Mouse (Mus musculus) cerebral cortex, adult 2 months (tissue): ENCODE data around the gene Prc1.

Experiments used
- WGBS: fragments of 180-500 bp; shearing (Covaris S2); methylation state at CpG from one replicate; pipeline ENCODE4 v1.1.7; 2018; 5-methylcytosine and 5-hydroxymethylcytosine counted together

Prc1 gene

GRCm38 (mm10) chr7:80285725-80286124 lies 8.5 kb upstream of the Prc1 start:
- 92% methylated on average over 6 of the region's 6 CpGs for WGBS

- WGBS: 92% methylated on average over 10 of the region's 10 CpGs
Measured at GRCm38 (mm10) chr7:80287736-80288135, 6.5 kb upstream of the Prc1 start.

- 6% methylated on average over 37 of the region's 37 CpGs for WGBS
Measured at GRCm38 (mm10) chr7:80294764-80295648, 756 bp downstream of the Prc1 start.

- WGBS: 94% methylated on average over 6 of the region's 6 CpGs
Measured at GRCm38 (mm10) chr7:80296462-80296861, 2.2 kb downstream of the Prc1 start.

GRCm38 (mm10) chr7:80297041-80297440 lies 2.8 kb downstream of the Prc1 start:
- WGBS: 76% methylated on average over 3 of the region's 3 CpGs

- 92% methylated on average over 4 of the region's 4 CpGs for WGBS
Measured at GRCm38 (mm10) chr7:80298754-80299153, 4.5 kb downstream of the Prc1 start.

- WGBS: 79% methylated on average over 3 of the region's 3 CpGs
Measured at GRCm38 (mm10) chr7:80299568-80299967, 5.3 kb downstream of the Prc1 start.

GRCm38 (mm10) chr7:80301522-80301921 lies 7.3 kb downstream of the Prc1 start:
- WGBS: 96% methylated on average over 2 of the region's 2 CpGs

- 71% methylated on average over 3 of the region's 3 CpGs for WGBS
Measured at GRCm38 (mm10) chr7:80307766-80308165, 13.5 kb downstream of the Prc1 start.

GRCm38 (mm10) chr7:80310771-80311170 lies 16.5 kb downstream of the Prc1 start:
- 66% methylated on average over 7 of the region's 7 CpGs for WGBS

- WGBS: 73% methylated on average over 2 of the region's 2 CpGs
Measured at GRCm38 (mm10) chr7:80315733-80316132, 21.5 kb downstream of the Prc1 start.

- 53% methylated on average over 1 of the region's 1 CpGs for WGBS
Measured at GRCm38 (mm10) chr7:80317439-80318115, 23.3 kb downstream of the Prc1 start.

GRCm38 (mm10) chr7:80318670-80319069 lies 24.4 kb downstream of the Prc1 start:
- WGBS: 66% methylated on average over 4 of the region's 4 CpGs

- 80% methylated on average over 19 of the region's 19 CpGs for WGBS
Measured at GRCm38 (mm10) chr7:80319846-80320496, 25.7 kb downstream of the Prc1 start.

- 19% methylated on average over 8 of the region's 8 CpGs for WGBS
Measured at GRCm38 (mm10) chr7:80323336-80323735, 29.1 kb downstream of the Prc1 start.

- WGBS: under 1% methylated on average over 37 of the region's 38 CpGs
Measured at GRCm38 (mm10) chr7:80324043-80324815, 30.0 kb downstream of the Prc1 start, which contains the start of gene Rccd1. Rccd1 (minus strand) TSS chr7:80324454.

GRCm38 (mm10) chr7:80324816-80325119 lies 30.5 kb downstream of the Prc1 start:
- 35% methylated on average over 3 of the region's 5 CpGs for WGBS

- WGBS: 77% methylated on average over 16 of the region's 16 CpGs
Measured at GRCm38 (mm10) chr7:80325292-80325868, 31.1 kb downstream of the Prc1 start.

- 96% methylated on average over 19 of the region's 19 CpGs for WGBS
Measured at GRCm38 (mm10) chr7:80326076-80326475, 31.8 kb downstream of the Prc1 start.

- 70% methylated on average over 8 of the region's 8 CpGs for WGBS
Measured at GRCm38 (mm10) chr7:80330278-80330677, 36.0 kb downstream of the Prc1 start.

GRCm38 (mm10) chr7:80331433-80331832 lies 37.2 kb downstream of the Prc1 start:
- 86% methylated on average over 19 of the region's 19 CpGs for WGBS
